9 mouse cellular contexts compared by ENCODE assay signal in the genomic region with DNA sequence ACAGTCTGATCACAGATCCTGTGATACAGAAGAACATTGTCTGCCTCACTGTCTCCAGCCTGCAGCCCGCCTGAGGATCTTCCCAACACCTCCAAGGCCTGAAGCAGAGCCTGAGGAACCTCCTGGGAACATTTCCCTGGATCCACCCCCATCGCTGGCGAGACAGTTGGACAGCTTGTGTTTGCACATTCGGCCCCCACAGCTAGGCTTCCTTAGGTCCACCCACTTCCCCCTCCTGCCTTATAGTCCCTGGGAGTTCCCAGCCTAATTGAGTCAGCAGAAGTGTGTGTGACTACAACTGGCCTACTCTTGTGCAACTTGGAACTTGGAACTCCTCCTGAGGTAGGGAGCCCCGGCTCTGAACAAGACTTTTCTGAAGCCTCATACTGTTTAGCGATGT. TPM values are rescaled to one million over a fixed set of nuclear protein-coding genes. Genes with fewer than 3 reads are reported as not detected.
DNase-seq lines count a peak whose midpoint lies in the region; ATAC-seq lines count a peak whose summit lies in the region.
"Had no signal": no experiment of that assay in that cellular context is flagged by ENCODE, and none has a peak within 500 bp of the region (broad histone marks: within the 10 kb centered on the region; RNA-seq: fewer than 3 reads in every experiment).

No protein-coding gene starts in this region.

- H3K4me3 ChIP-seq in kidney, embryonic 15.5 days (replicated peaks) = no peak overlapping the region
- no peak overlapping the region for H3K4me3 ChIP-seq in midbrain, embryonic 16.5 days (ENCODE audit: low read depth, low read length)
- H3K4me3 ChIP-seq in forebrain, embryonic 16.5 days (replicated peaks; ENCODE audit: low read length) = no peak overlapping the region

- no peaks in the 10 kb centered on the region for H3K36me3 ChIP-seq in kidney, embryonic 15.5 days
- no peaks in the 10 kb centered on the region for H3K36me3 ChIP-seq in midbrain, embryonic 16.5 days (ENCODE audit: control insufficient read depth, insufficient read depth, low read length)
- H3K36me3 ChIP-seq in forebrain, embryonic 16.5 days (ENCODE audit: control insufficient read depth, insufficient read depth) = no peaks in the 10 kb centered on the region

- no peaks in the 10 kb centered on the region for H3K27me3 ChIP-seq in kidney, embryonic 15.5 days
- H3K27me3 ChIP-seq in midbrain, embryonic 16.5 days (ENCODE audit: control insufficient read depth, insufficient read depth, low read depth, low read length) = no peaks in the 10 kb centered on the region
- no peaks in the 10 kb centered on the region for H3K27me3 ChIP-seq in forebrain, embryonic 16.5 days (replicated peaks; ENCODE audit: control insufficient read depth, insufficient read depth, low read length)

- WGBS in kidney, embryonic 15.5 days = 56% methylated on average over 6 of the region's 6 CpGs
- WGBS in midbrain, embryonic 16.5 days = 66% methylated on average over 6 of the region's 6 CpGs
- 72% methylated on average over 6 of the region's 6 CpGs for WGBS in forebrain, embryonic 16.5 days

- H3K27ac ChIP-seq in kidney, embryonic 15.5 days = peak overlapping the region; percentile 20; the same call in 1 of the 2 replicates
- no peak overlapping the region for H3K27ac ChIP-seq in midbrain, embryonic 16.5 days (ENCODE audit: low read length)
- no peak overlapping the region for H3K27ac ChIP-seq in forebrain, embryonic 16.5 days (ENCODE audit: low read length)

- no peak overlapping the region; the same call in 1 of the 2 replicates for H3K4me2 ChIP-seq in kidney, embryonic 15.5 days
- no peak overlapping the region for H3K4me2 ChIP-seq in midbrain, embryonic 16.5 days (ENCODE audit: low read length)
- H3K4me2 ChIP-seq in forebrain, embryonic 16.5 days (ENCODE audit: low read length) = no peak overlapping the region

- ATAC-seq in kidney, embryonic 15.5 days (replicated peaks; ENCODE audit: low FRiP score) = no peak
- no peak for ATAC-seq in midbrain, embryonic 16.5 days
- no peak for ATAC-seq in forebrain, embryonic 16.5 days

- H3K9ac ChIP-seq in kidney, embryonic 15.5 days = no peak overlapping the region
- no peak overlapping the region for H3K9ac ChIP-seq in midbrain, embryonic 16.5 days (ENCODE audit: low read depth, low read length)
- no peak overlapping the region for H3K9ac ChIP-seq in forebrain, embryonic 16.5 days (replicated peaks; ENCODE audit: low read depth, low read length)

- no peaks in the 10 kb centered on the region for H3K9me3 ChIP-seq in kidney, embryonic 15.5 days (replicated peaks)
- no peaks in the 10 kb centered on the region for H3K9me3 ChIP-seq in midbrain, embryonic 16.5 days (replicated peaks; ENCODE audit: control insufficient read depth, low read length, poor library complexity, severe bottlenecking)
- H3K9me3 ChIP-seq in forebrain, embryonic 16.5 days (ENCODE audit: control insufficient read depth, low read length) = no peaks in the 10 kb centered on the region

- H3K4me1 ChIP-seq in kidney, embryonic 15.5 days = peaks cover 26% of the 10 kb centered on the region
- no peaks in the 10 kb centered on the region for H3K4me1 ChIP-seq in midbrain, embryonic 16.5 days (ENCODE audit: control insufficient read depth, insufficient read depth, low read length)
- no peaks in the 10 kb centered on the region for H3K4me1 ChIP-seq in forebrain, embryonic 16.5 days (replicated peaks; ENCODE audit: control insufficient read depth, insufficient read depth, low read length)

- DNase-seq in kidney, adult 18-20 months = no peak
- DNase-seq in gastrocnemius, postnatal 25 days = peak; percentile 66
- DNase-seq in left cerebral cortex, adult 18-20 months (ENCODE audit: low spot score in 2 of 2) = peak; percentile 81 to 87
- peak; percentile 61 to 63 for DNase-seq in monocyte, adult 2 months (ENCODE audit: low read depth in 1 of 2, low spot score in 2 of 2)
- no peak for DNase-seq in thymus, postnatal 0 days (ENCODE audit: low spot score)

RNA-seq across cellular contexts. Expression of a gene that starts 12.5 kb away (rescaled TPM):
- 2.4 and 2.6 TPM in 2 replicates for polyA plus RNA-seq in kidney, embryonic 15.5 days (2015; fragmentation: Nextera tagmentation; extraction: Ambion mirVana)
- under 1 TPM in 1 of 2 experiments, not detected in 1; 0.31 TPM for total RNA-seq in gastrocnemius, postnatal 25 days (2021)
- under 1 TPM in 1 of 2 experiments, not detected in 1; 0.52 TPM for total RNA-seq in left cerebral cortex, adult 18-20 months (2021)
- 0.13 and 0.31 TPM in 2 replicates for polyA plus RNA-seq in midbrain, embryonic 16.5 days (2015; fragmentation: Nextera tagmentation; extraction: Ambion mirVana)
- 0.14 and 0.18 TPM in 2 replicates for polyA plus RNA-seq in thymus, postnatal 0 days (2015; fragmentation: Nextera tagmentation; extraction: Ambion mirVana)
- 0.43 TPM in 1 of 2 replicates, not detected in the other for polyA plus RNA-seq in forebrain, embryonic 16.5 days (2015; fragmentation: Nextera tagmentation; extraction: Ambion mirVana)

RNA-seq across cellular contexts. Expression of a gene that starts 26.4 kb away (rescaled TPM):
- 84.6 and 91.9 TPM in 2 replicates for polyA plus RNA-seq in kidney, embryonic 15.5 days (2015; fragmentation: Nextera tagmentation; extraction: Ambion mirVana)
- 1 to 10 TPM; 3.2 to 8.7 TPM for total RNA-seq in gastrocnemius, postnatal 25 days (2021)
- 10 to 100 TPM; 19.6 to 22.6 TPM for total RNA-seq in left cerebral cortex, adult 18-20 months (2021)
- polyA plus RNA-seq in midbrain, embryonic 16.5 days (2015; fragmentation: Nextera tagmentation; extraction: Ambion mirVana) = 23.1 and 24.8 TPM in 2 replicates
- 28.6 and 29.4 TPM in 2 replicates for polyA plus RNA-seq in thymus, postnatal 0 days (2015; fragmentation: Nextera tagmentation; extraction: Ambion mirVana)
- 26.5 and 29.5 TPM in 2 replicates for polyA plus RNA-seq in forebrain, embryonic 16.5 days (2015; fragmentation: Nextera tagmentation; extraction: Ambion mirVana)

RNA-seq across cellular contexts. Expression of a gene that starts 31.5 kb away (rescaled TPM):
- 199 and 212 TPM in 2 replicates for polyA plus RNA-seq in kidney, embryonic 15.5 days (2015; fragmentation: Nextera tagmentation; extraction: Ambion mirVana)
- 10 to 100 TPM; 21.4 to 23.7 TPM for total RNA-seq in gastrocnemius, postnatal 25 days (2021)
- total RNA-seq in left cerebral cortex, adult 18-20 months (2021) = 10 to 100 TPM; 74.9 to 77.0 TPM
- polyA plus RNA-seq in midbrain, embryonic 16.5 days (2015; fragmentation: Nextera tagmentation; extraction: Ambion mirVana) = 232 and 233 TPM in 2 replicates
- 179 and 196 TPM in 2 replicates for polyA plus RNA-seq in thymus, postnatal 0 days (2015; fragmentation: Nextera tagmentation; extraction: Ambion mirVana)
- 222 and 241 TPM in 2 replicates for polyA plus RNA-seq in forebrain, embryonic 16.5 days (2015; fragmentation: Nextera tagmentation; extraction: Ambion mirVana)

RNA-seq across cellular contexts. Expression of a gene that starts 32.9 kb away (rescaled TPM):
- 0.49 and 1.4 TPM in 2 replicates for polyA plus RNA-seq in kidney, embryonic 15.5 days (2015; fragmentation: Nextera tagmentation; extraction: Ambion mirVana)
- total RNA-seq in gastrocnemius, postnatal 25 days (2021) = 100 to 1,000 TPM in 1 of 2 experiments, 10 to 100 TPM in 1; 92.3 to 377 TPM
- not detected for total RNA-seq in left cerebral cortex, adult 18-20 months (2021)
- polyA plus RNA-seq in midbrain, embryonic 16.5 days (2015; fragmentation: Nextera tagmentation; extraction: Ambion mirVana) = not detected in 2 replicates
- 13.7 and 17.1 TPM in 2 replicates for polyA plus RNA-seq in thymus, postnatal 0 days (2015; fragmentation: Nextera tagmentation; extraction: Ambion mirVana)
- polyA plus RNA-seq in forebrain, embryonic 16.5 days (2015; fragmentation: Nextera tagmentation; extraction: Ambion mirVana) = not detected in 2 replicates
- total RNA-seq: neutrophil, adult 5-6 weeks had no signal

RNA-seq across cellular contexts. Expression of a gene that starts 33.6 kb away (rescaled TPM):
- polyA plus RNA-seq in kidney, embryonic 15.5 days (2015; fragmentation: Nextera tagmentation; extraction: Ambion mirVana) = 166 and 172 TPM in 2 replicates
- 100 to 1,000 TPM; 156 to 166 TPM for total RNA-seq in gastrocnemius, postnatal 25 days (2021)
- 10 to 100 TPM; 64.4 to 74.4 TPM for total RNA-seq in left cerebral cortex, adult 18-20 months (2021)
- 118 and 130 TPM in 2 replicates for polyA plus RNA-seq in midbrain, embryonic 16.5 days (2015; fragmentation: Nextera tagmentation; extraction: Ambion mirVana)
- 133 and 148 TPM in 2 replicates for polyA plus RNA-seq in thymus, postnatal 0 days (2015; fragmentation: Nextera tagmentation; extraction: Ambion mirVana)
- 107 and 119 TPM in 2 replicates for polyA plus RNA-seq in forebrain, embryonic 16.5 days (2015; fragmentation: Nextera tagmentation; extraction: Ambion mirVana)

Comparison
In these comparisons a context has a peak if more than half of its experiments do, and no peak if none do; other contexts are left out.
1. DNase-seq: peak in gastrocnemius, postnatal 25 days (single experiment), left cerebral cortex, adult 18-20 months (2 of 2) and monocyte, adult 2 months (2 of 2); none in kidney, adult 18-20 months (single experiment) and thymus, postnatal 0 days (single experiment).